Mouse (Mus musculus) frontal cortex, adult 2 months (tissue): ENCODE measurements around the gene Palm3. TPM values are rescaled to one million over a fixed set of nuclear protein-coding genes. Genes with fewer than 3 reads are reported as not detected.
A peak's percentile ranks its signal among the peaks of the same experiment; 100 is the strongest.
"Not testable (repeated sequence)": the region's sequence is repeated elsewhere in the genome, so short reads cannot be mapped to it uniquely, and the experiment has no call there.

Experiments used
- DNase-seq, 2 experiments: peaks; one replicate each; pipeline ENCODE4 v3.0.0; 2022; ENCODE audit warnings: low spot score in 1 of 2; ENCODE audit errors: extremely low spot score in 1 of 2
- polyA plus RNA-seq: library from polyadenylated mRNA; depleted of rRNA; stranded (reverse); fragments of >200 nt; gene quantifications from 2 replicates; pipeline ENCODE4 v1.2.3, GENCODE M21; 2012

The Palm3 gene
- polyA plus RNA-seq, 1 experiment = 1.9 TPM

DNA sequence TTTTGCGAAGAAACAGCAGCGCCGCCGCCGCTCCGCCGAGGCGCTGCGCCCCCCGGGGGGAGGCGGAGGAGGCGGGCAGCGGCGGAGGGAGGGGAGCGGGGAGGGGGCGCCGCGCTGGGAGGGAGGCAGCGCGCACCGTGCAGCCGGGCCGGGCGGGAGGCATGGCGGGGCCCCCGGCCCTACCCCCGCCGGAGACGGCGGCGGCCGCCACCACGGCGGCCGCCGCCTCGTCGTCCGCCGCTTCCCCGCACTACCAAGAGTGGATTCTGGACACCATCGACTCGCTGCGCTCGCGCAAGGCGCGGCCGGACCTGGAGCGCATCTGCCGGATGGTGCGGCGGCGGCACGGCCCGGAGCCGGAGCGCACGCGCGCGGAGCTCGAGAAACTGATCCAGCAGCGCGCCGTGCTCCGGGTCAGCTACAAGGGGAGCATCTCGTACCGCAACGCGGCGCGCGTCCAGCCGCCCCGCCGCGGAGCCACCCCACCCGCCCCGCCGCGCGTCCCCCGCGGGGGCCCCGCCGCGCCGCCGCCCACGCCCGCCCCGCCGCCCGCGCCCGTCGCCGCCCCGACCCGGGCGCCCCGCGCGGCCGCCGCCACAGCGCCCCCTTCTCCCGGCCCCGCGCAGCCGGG is 23.6 kb upstream of the Palm3 start, which contains the start of gene Samd1:
TSS of gene Samd1 (plus strand) at position 162 of the 631 bp plus-strand sequence.
- peak in 1 of 2 experiments; percentile 52 for DNase-seq

DNA sequence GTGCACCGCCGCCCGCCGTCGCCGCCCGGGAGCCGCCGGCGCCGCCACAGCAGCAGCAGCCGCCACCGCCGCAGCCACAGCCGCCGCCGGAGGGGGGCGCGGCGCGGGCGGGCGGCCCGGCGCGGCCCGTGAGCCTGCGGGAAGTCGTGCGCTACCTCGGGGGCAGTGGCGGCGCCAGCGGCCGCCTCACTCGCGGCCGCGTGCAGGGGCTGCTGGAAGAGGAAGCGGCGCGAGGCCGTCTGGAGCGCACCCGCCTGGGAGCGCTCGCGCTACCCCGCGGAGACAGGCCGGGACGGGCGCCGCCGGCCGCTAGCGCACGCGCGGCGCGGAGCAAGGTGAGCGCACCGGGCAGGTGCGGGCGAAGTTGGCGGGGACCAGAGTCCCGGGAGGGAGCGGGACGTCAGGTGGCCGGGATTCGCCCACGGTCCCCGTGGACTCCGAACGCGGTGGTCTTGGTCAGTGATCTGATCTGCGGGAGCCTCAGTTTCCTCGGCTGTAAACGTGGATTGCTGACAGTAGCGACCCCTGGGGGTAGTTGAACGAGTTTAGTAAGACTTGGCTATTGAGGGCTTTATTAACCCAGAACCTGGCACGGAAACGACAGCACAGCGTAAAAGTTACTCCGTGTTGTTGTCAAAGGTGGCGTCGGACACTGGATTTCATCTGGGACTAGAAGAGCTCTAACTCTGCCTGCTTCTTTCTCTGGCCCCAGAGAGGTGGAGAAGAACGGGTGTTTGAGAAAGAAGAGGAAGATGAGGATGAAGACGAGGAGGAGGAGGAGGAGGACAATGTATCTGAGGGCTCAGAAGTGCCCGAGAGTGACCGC is 22.8 kb upstream of the Palm3 start:
- peak in 1 of 2 experiments; percentile 50 for DNase-seq

DNA sequence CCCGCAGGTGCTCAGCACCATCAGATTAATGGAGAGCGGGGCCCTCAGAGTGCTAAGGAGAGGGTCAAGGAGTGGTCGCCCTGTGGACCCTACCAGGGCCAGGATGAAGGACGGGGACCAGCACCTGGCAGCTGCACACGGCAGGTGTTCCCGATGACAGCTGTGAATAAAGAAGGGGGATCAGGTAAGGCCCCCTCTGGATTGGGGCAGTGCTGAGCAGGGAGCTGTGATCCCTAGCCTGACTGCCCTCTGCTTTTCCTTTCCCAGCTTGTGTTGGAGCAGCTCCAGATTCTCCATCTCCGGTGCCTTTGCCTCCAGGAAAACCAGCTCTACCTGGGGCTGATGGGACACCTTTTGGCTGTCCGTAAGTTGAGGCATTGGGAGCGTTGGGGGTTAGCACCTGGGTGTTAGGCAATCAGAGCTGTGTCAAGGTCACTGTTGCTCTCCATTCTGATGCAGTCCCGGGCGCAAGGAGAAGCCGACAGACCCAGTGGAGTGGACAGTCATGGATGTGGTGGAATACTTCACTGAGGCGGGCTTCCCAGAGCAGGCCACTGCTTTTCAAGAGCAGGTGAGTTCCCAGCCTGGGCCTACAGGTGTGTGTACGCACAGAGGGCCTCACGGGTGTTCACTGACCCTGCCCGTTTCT is 22.1 kb upstream of the Palm3 start:
- DNase-seq = no peak

DNA sequence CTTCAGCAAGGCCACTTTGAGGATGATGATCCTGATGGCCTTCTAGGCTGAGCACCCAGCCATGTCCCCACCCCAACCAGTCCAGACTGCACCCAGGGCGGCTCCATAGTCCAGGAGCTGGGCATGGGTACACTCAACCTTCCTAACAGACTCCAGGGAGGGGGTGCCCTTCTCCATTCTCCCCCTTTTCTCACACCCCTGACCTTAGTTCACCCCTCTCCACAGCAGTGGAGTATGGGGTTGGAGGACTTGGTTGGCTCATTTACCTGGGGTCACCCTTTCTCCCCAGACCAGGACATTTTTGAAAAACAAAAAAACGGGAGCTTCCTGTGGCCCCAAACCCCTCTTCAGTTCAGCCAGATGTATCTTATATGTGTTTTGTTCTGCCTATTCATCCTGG is 21.4 kb upstream of the Palm3 start:
- no peak for DNase-seq

DNA sequence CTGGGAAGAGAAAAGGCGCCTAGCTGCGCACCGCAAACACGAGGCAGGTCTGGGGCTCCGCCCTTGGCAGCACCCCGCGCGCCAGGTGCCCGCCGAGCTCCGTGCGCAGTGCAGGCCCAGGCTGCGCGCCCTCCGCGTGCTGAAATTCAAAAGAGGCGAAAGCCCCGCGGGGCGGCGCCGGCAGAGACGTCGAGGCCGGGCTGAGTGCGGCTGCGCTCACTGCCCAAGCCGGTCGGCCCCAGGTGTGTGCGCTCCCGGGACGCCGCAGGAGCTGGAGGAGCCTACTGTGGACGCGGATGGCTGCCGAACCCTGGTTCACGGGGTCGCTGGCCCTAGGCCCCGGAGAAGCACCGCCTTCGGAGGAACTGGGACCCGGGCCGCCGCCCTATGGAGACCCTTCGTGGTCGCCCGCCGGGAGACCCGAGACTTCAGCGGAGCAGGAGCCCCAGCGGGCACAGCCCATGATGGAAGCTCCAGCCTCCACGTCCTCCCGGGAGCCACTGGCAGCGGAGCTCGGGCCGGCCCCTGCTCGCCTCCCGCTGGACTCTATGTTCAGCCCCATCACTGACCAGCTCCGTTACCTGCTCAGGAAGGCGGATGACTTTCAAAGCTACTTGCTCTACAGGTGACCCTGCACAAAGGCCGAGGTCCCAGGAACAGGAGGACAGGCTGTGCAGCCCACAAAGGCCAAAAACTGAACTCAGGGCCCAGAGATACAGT is 19.8 kb upstream of the Palm3 start, which contains the start of gene 1700067K01Rik:
TSS of gene 1700067K01Rik (plus strand) at position 222 of the 720 bp plus-strand sequence.
- no peak for DNase-seq

DNA sequence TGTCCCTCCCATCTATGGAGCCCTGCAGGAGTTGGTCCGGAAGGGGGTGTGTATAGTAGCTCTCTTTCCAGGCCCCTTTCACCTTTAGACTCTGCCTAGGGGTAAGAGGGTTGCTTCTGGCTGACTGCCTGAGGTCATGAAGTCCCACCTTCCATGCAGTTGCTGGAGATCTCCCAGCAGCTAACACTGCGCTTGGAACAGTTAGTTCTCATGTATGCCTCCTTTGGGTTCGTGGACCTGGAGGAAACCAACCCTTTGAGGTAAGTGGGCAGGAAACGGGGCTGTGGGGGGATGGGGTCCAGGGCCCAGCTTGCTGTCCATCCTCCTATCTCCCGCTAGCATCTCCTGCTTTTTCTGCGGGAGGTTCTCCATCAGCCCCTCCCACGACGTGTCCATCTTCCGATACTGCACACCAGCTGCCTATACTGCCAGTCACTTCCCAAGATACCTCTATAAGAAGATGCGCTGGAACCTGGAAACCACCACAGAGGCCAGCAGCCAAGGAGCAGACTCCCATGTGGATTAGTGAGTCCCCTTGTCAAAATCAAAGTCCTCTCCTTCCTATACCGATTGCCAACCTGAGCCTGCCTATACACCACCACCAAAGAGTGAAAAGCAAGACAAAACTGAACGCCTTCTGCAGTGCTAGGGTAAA is 18.2 kb upstream of the Palm3 start:
- DNase-seq = no peak

DNA sequence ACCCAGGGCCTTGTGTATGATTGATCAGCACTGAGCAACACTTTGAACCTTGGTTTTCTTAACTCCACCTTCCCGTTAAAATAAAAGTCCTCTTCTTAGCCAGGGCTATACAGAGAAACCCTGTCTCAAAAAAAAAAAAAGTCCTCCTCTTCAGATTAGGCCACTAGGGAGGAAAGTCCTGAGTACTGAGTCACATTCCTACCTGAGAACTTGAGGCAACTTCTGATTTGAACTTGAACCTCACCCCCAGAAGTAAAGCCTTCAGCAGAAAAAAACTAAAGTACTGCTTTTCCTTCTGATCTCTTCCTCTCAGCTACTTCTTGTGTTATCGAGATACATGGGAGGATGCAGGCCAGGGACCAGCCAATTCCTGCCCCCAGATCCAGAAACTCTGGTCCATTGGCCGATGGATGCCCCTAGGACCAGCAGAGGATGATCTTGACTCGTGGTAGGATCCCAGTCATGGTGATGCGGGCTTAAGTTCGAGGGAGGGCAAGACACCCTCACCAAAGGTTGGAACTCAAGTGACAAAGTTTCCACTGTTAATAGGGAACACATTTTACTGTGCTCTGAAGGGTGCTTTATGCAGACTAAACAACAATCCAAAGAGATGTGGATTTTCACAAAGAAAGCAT is 17.5 kb upstream of the Palm3 start:
- no peak for DNase-seq

DNA sequence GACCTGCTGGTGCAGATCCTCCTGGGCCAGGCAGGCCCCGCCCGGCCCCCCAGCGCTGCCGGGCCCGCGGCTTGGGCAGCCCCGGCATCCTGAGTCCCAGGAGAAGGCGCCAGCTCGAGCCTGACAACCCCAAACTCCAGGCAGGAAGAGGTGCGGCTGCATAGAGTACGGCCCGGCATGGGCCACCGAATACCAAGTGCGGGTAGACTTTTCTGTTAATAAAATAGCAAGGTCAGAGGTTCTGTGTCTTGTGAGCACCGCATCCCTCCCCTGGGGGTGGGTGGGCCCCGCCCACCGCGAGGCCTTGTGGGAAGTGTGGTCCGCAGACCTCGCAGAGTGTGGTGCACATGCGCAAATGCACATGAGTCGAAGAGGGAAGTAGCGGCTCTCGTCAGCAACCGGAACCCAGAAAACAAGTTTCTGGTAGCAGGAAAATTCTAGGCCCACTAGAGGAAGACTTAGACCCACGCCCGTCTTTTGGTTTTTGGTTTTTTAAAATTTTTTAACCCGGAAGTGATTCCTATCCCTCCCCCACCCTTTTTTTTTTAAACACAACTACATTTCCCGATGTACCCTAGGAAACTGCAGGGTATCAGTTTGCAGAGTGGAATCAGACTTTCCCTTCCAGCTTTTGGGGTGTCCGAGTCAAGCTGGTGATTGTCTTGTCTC is 16.6 kb upstream of the Palm3 start:
- peak; percentile 84 to 92 for DNase-seq

DNA sequence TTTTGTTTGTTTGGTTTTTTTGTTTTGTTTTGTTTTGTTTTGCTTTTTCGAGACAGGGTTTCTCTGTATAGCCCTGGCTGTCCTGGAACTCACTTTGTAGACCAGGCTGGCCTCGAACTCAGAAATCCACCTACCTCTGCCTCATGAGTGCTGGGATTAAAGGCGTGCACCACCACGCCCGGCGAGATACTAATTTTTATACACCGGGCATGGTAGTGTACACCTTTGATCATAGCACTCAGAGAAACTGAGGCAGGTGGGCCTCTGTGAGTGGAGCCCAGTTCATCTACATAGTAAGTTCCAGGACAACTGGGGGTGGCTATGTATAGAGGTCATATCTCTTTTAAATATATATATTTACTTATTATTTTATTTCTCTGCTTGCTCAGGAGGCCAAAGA is 15.8 kb upstream of the Palm3 start:
- not testable (repeated sequence) for DNase-seq

DNA sequence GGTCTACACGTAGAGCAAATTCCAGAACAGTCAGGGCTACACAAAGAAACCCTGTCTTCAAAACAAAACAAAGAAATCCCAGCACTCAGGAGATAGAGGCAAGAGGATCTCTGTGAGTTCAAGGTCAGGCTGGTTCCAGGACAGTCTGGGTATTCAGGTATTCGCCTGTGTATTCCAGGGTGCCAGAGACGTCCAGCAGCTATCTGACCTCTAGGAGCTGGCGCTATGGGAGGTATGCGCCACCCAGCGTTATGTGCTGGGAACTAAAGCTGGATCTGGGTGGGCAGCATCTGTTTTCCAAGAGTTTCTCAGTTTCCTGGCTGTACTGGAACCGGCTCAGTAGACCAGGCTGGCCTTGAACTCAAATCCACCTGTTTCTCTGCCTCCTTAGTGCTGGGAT is 12.9 kb upstream of the Palm3 start:
- no peak for DNase-seq

DNA sequence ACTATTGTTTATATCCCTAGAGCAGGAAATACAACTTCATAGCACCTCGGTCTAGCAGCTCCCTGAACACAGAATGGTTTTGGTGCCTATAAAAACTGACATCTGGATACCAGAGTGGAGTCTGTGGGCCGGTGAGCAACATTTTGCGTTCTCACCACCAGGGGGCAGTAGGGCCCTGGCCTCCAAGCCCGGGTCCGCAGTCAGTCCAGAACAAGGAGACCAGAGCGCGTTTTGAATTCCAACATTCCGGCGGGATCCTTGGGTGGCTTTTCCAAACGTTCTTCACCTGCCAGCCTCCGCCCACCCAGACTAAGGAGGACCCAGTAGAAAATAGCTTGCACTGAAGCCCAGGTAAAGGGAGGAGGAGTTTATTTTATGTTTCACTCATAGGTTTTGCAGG is 11.4 kb upstream of the Palm3 start:
- DNase-seq = peak in 1 of 2 experiments; percentile 92

DNA sequence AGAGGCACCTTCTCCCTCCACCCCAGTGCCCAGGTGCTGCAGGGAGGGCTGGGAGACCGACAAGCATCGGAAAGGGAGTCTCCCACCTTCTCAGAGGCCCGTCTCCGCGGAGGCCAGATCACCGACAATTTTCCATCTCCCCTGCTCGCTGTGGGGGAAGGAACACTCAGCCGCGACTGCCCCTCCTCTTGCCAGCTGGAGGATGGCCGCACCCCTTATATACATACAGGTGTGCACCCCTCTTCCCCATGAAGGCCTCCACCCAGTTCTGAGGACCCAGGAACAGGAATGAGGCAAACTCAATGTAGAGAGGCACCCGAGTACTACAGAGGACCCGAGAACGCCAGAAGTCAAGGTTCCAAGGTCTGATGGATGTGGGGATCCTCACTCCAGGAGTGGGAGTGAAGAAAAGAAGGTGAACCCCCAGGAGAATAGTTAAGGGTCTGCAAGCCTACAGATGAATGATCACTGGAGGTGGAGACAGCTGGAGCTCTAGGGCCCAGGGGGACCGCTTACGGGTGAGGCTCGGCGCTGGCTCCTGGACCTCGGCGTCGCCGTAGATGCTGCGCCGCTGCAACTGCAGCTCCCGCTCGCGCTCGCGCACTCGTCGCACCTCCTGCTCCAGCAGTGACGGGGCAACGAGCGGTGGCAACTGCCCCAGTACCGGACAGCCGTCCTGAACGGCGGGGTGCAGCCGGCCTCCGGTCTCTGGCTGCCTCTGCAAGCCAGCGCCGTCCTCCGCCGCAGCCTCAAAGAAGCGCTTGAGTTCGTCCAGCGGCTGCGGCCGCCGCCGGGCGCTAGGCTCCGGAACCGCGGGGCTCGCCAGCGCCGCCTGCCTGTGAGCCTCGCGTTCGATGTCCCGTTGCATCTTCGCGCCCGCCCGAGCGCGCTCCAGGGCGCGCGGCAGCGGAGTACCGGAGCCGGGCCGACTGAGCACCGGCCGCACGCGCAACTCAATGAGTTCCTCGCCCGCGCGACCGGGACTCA is 10.4 kb upstream of the Palm3 start:
- peak in 1 of 2 experiments; percentile 63 for DNase-seq

DNA sequence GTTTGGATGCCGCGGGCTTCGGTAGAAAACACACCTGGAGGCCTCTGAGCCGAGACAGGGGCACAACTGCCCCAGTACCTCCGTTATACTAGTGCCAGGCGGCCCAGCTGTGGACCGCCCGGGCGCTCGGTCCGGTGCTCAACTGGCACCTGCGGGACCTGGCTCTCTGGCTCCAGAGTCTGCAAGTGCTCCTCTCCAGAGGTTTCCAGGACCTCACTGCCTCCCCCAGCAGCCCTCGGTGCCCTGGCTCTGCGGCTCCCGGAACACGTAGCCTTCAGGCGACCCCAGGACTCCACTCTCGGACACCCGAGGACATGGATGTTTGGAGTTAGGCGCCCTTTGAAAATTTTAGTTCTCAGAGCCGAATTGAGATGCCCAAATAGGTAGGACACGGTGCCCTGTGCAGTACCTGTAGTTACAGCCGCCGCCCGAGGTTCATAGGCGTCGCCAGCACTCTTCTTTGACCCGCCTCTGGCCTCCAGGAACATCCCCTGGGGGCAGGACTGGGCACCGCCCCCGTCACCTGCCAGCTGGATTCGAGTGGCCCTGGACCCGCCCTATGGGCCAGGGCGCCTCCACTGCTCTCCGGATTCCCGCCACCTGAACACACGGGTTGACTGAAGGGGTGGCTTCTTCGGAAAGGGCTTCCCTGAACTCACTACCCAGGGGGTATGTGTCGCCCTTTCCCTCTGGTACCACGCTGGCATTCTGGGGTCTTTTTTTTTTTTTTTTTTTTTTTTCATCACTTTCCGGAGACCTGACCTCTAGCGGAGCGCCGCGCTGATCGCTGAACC is 9.4 kb upstream of the Palm3 start, which contains the start of gene 2210011C24Rik:
TSS of gene 2210011C24Rik (minus strand) at position 467 of the 794 bp plus-strand sequence.
- no peak for DNase-seq

DNA sequence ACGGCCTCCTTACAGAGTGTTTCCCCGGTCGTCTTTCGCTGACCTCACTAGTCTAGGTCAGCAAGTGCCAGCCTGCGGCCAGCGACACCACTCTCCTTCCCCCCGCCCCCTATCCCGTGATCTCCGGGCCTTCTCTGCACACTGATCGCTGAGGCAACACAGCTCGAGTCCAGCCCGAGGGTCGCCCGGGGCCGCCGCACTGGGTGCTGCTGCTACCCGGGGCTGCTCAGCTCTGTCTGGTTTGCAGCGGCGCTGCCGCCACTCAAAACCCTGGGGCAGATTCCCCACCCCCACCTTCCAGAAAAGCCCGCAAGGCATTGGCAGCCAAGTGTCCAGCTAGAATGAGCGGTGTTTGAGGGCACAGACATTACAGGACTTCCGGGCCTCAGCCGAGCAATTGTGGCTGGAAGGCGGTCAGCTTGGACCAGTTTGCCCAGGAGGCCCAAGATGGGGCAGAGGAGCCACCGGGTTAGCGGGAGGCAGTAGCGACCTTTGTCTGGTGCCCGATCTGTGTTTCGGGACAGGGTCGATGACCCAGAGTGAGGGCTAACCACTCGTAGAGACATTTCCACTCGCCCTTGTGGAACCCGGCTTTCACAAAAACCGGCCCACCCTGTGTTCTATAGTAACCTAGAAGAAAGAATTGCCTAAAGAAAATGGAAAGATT is 8.6 kb upstream of the Palm3 start:
- DNase-seq = no peak

DNA sequence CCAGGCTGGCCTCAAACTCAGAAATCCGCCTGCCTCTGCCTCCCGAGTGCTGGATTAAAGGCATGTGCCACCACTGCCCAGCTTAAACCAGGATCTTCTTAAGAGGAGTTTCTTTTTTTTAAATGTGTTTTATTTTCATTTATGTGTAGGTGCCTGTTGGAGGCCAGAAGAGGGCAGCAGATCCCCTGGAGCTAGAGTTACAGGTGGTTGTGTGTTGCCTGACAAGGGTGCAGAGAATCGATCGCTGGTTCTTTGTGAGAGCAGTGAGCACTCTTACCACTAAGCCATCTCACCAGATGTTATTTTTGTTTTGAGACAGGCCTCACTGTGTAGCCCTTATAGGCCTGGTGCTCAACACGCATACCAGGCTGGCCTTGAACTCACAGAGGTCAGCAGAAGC is 5.4 kb upstream of the Palm3 start:
- DNase-seq = no peak

DNA sequence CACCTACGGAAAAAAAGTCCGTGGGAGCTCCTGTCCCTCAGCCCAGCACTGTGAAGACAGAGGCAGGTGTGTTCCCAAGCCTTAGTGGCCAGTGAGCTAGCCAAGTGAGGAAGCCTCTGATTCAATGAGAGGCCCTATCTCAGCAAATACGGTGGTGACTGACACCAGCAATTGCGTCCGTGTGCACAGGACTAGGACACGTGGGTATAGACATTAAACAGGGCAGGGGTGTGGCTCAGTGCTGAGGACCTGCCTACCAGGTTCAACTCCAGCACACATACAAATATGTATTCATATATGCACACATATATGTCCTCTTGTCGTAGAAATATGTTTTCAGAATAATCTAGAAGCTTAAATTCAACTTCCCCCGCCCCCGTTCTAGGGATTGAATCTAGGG is 1.5 kb upstream of the Palm3 start:
- DNase-seq = no peak

DNA sequence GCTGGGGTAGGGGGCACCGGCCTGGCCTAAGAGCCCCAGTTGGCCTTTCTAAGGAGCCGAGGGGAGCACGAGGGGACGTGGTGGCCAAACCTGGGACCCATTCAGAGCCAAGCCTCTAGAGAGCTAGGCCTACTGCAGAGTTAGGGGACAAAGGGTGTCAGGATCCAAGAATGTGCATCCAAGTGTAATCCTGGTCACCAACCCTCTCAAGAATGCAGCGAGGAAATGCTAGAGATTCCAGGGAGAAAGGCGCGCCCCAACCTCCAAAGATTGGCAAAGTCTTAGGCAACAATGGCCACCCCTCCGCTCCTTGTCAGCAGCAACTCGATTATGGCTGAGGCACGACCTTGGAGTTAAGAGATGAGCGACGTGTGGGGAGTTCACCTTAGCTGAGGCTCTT is 298 bp downstream of the Palm3 start:
- DNase-seq = no peak
